Mouse (Mus musculus) limb, embryonic 12.5 days (tissue): ENCODE results near the gene Tenm2. TPM values are rescaled to one million over a fixed set of nuclear protein-coding genes. Genes with fewer than 3 reads are reported as not detected.

Experiments used
- ATAC-seq: fragments of 200-750 bp; cut with Nextera tagmentation; 2 replicates; pipeline ENCODE4 v1.8.0; 2017; ENCODE audit warnings: low read depth, moderate TSS enrichment; ENCODE audit not compliant: insufficient number of reproducible peaks, insufficient read depth, low FRiP score, low TSS enrichment
- H3K27ac ChIP-seq: fragments of 300-500 bp; sonication (generic); 2 replicates; pipeline ENCODE4 v1.5.1; 2016; ENCODE audit warnings: mild to moderate bottlenecking, moderate library complexity
- H3K27me3 ChIP-seq: fragments of 300-500 bp; sonication (generic); 2 replicates; pipeline ENCODE4 v1.6.1; 2016; ENCODE audit warnings: mild to moderate bottlenecking, moderate library complexity
- H3K36me3 ChIP-seq: fragments of 300-500 bp; sonication (generic); 2 replicates; pipeline ENCODE4 v1.6.1; 2016; ENCODE audit warnings: mild to moderate bottlenecking, moderate library complexity
- H3K4me1 ChIP-seq: fragments of 300-500 bp; sonication (generic); replicated peaks from 2 replicates; pipeline ENCODE4 v1.6.1; 2016
- H3K4me2 ChIP-seq: fragments of 300-500 bp; sonication (generic); 2 replicates; pipeline ENCODE4 v1.6.1; 2016; ENCODE audit warnings: mild to moderate bottlenecking, moderate library complexity
- H3K4me3 ChIP-seq: fragments of 300-500 bp; sonication (generic); replicated peaks from 2 replicates; pipeline ENCODE4 v1.5.1; 2016; ENCODE audit warnings: mild to moderate bottlenecking
- H3K9ac ChIP-seq: fragments of 300-500 bp; sonication (generic); replicated peaks from 2 replicates; pipeline ENCODE4 v1.6.1; 2016; ENCODE audit warnings: mild to moderate bottlenecking, moderate library complexity
- H3K9me3 ChIP-seq: fragments of 300-500 bp; sonication (generic); 2 replicates; pipeline ENCODE4 v1.6.1; 2016; ENCODE audit warnings: mild to moderate bottlenecking, moderate library complexity
- WGBS: fragments of 180-500 bp; shearing (Covaris S2); methylation state at CpG from one replicate; pipeline ENCODE4 v1.1.7; 2016; 5-methylcytosine and 5-hydroxymethylcytosine counted together
- polyA plus RNA-seq: library from polyadenylated mRNA; unstranded; fragments of >200 nt; fragmentation: Nextera tagmentation; extraction: Ambion mirVana; gene quantifications from 2 replicates; pipeline ENCODE4 v1.2.1, GENCODE M21; 2016

Gene Tenm2
- polyA plus RNA-seq, 1 experiment from 2014 or later = 0.94 TPM

- Histone ChIP-seq H3K4me2 (no peak overlapping the region), H3K9me3 (no peaks in the 10 kb centered on the region), H3K4me3 (no peak overlapping the region), H3K9ac (no peak overlapping the region), H3K36me3 (no peaks in the 10 kb centered on the region), H3K4me1 (peaks cover 15% of the 10 kb centered on the region), H3K27ac (no peak overlapping the region), H3K27me3 (no peaks in the 10 kb centered on the region)
- 53% methylated on average over 8 of the region's 8 CpGs for WGBS
- no peak for ATAC-seq
Observed at GRCm38 (mm10) chr11:36121410-36121929, 1114.3 kb downstream of the Tenm2 start.

DNA sequence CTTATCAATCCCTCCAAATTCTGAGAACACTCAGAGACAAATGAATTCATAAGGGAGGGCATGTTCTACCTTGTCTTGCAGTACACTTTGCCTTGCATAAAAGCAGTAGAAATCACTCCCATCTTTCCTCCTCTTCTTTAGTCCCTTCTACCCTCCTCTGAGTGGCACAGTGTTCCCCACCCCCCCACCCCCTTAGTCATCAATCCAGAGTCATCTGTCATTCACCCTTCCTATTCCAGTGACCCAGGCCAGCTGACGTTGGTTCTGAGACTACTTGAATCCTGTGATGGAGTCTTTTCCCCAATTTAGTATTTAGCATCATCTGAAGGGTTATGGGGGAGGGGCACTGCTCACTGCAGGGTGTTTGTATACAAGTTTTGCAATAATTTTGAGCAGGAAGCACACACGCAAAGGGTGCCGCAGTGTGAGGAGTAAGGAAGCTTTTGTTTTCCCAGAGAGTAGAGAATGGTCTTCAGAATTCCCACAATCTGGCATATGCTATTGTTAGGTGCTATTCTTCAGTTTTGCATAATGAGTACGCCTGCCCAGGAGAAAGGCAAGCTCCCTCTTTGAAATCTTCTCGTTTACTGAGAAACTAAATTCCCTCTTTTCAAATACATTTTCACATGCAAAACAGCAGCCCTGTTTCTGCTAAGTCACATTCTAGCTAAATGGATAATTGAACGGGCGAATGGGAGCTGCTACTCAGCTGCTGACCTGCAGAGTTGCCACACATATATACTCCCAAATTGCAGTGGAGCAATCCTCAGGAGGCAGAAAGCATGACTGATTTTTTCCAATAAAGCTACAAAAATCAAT is 1115.0 kb downstream of the Tenm2 start:
- Histone ChIP-seq H3K9me3 (no peaks in the 10 kb centered on the region), H3K4me3 (no peak overlapping the region), H3K27me3 (no peaks in the 10 kb centered on the region), H3K4me2 (no peak overlapping the region), H3K27ac (no peak overlapping the region), H3K4me1 (peaks cover 16% of the 10 kb centered on the region), H3K9ac (no peak overlapping the region), H3K36me3 (no peaks in the 10 kb centered on the region)
- ATAC-seq = no peak
- 61% methylated on average over 7 of the region's 7 CpGs for WGBS

DNA sequence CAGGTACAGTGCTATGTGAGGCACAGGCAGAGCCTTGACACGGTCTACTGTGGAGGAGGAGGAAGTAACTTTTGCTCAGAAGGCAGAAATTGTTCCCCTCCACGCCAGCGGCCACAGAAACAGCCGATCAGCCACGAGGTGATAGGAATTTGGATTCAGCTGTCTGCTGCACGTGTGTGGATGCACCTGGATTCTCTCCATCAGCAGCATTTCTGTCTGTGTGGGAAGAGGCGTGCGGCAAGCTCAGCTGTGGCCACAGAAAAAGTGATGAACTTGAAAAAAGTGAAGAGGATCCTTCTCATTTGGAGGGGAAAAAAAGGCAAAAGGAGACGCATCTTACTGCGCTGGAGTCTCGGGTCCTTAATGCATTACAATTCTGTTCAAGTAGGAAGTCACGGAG is 1122.4 kb downstream of the Tenm2 start:
- H3K9ac ChIP-seq = no peak overlapping the region
- no peaks in the 10 kb centered on the region for H3K9me3 ChIP-seq
- peaks cover 5% of the 10 kb centered on the region; the same call in 1 of the 2 replicates for H3K27me3 ChIP-seq
- H3K36me3 ChIP-seq = no peaks in the 10 kb centered on the region
- H3K4me1 ChIP-seq = peaks cover 26% of the 10 kb centered on the region; the same call in 1 of the 2 replicates
- no peak overlapping the region for H3K4me2 ChIP-seq
- no peak for ATAC-seq
- H3K4me3 ChIP-seq = no peak overlapping the region
- 81% methylated on average over 12 of the region's 12 CpGs for WGBS
- no peak overlapping the region for H3K27ac ChIP-seq

DNA sequence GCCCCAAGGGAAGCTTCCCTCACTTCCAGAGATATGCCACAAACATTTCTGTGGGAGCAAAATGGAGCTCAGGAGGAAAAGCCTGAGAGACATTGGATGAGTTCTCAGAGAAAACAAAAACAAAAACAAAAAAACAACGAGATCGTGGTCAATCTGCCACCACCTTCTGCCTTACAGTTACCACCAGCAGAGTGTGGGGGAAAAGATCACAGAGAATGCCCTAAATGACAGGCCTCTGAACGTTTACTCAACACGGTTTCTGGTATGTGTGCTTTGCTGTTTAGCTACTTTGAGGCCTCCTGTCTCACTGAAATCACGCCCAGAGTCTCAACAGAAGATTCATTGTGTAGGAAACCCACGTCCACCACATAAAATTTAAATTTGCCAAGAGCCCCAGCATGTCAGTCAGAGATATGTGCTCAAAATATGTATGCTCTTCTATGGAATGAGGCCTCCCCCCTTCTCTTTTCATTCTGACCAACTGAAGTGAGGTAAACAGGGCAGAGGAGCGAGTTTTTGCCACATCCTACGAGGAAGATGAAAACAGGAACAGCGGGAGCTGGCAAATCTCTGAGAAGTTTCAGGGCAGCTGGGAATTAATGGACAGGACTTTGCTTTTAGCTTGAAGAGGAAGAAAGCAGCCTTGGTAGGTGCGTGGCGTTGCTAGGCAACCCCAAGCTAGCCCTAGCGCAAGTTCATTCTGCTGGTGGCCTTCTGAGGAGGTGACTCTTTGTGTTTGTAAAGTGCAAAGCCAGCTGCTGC is 1126.6 kb downstream of the Tenm2 start:
- peaks cover 7% of the 10 kb centered on the region; the same call in 1 of the 2 replicates for H3K27me3 ChIP-seq
- no peaks in the 10 kb centered on the region for H3K9me3 ChIP-seq
- WGBS = 28% methylated on average over 12 of the region's 12 CpGs
- H3K4me3 ChIP-seq = no peak overlapping the region
- no peaks in the 10 kb centered on the region for H3K36me3 ChIP-seq
- ATAC-seq = no peak
- H3K4me2 ChIP-seq = no peak overlapping the region
- H3K9ac ChIP-seq = no peak overlapping the region
- H3K4me1 ChIP-seq = peaks cover 27% of the 10 kb centered on the region; the same call in 1 of the 2 replicates
- peak overlapping the region; percentile 67; the same call in 1 of the 2 replicates for H3K27ac ChIP-seq

- H3K4me2 ChIP-seq = no peak overlapping the region
- WGBS = 74% methylated on average over 6 of the region's 6 CpGs
- no peak overlapping the region for H3K27ac ChIP-seq
- H3K27me3 ChIP-seq = peaks cover 2% of the 10 kb centered on the region; the same call in 1 of the 2 replicates
- no peak for ATAC-seq
- H3K4me1 ChIP-seq = peaks cover 27% of the 10 kb centered on the region; the same call in 1 of the 2 replicates
- no peaks in the 10 kb centered on the region for H3K36me3 ChIP-seq
- no peak overlapping the region for H3K9ac ChIP-seq
- no peaks in the 10 kb centered on the region for H3K9me3 ChIP-seq
- no peak overlapping the region for H3K4me3 ChIP-seq
Observed at GRCm38 (mm10) chr11:36107840-36108239, 1127.9 kb downstream of the Tenm2 start.

DNA sequence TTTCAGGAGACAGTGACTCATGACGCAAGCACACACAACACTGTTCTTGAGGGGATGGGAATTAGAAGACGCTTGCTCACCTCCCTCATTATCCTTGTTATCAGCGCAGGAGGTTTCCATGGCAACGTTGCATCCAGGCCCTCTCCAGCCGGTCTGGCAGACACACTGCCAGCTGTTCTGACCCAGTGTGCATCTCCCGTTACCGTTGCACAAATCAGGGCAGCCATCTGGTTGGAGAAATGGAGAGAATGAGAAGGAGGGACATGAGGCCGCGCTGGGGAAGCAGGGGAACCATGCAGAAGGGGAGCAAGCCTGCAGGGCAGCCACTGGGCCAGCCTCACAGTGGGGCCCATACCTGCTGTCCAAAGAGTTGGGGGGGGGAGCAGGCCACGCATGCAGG is 1129.1 kb downstream of the Tenm2 start:
- ATAC-seq = no peak
- Histone ChIP-seq H3K4me1 (peaks cover 24% of the 10 kb centered on the region; the same call in 1 of the 2 replicates), H3K27me3 (peaks cover 2% of the 10 kb centered on the region; the same call in 1 of the 2 replicates)

GRCm38 (mm10) chr11:36103556-36103955 is 1132.2 kb downstream of the Tenm2 start:
- H3K27ac ChIP-seq = no peak overlapping the region
- peaks cover 11% of the 10 kb centered on the region; the same call in 1 of the 2 replicates for H3K4me1 ChIP-seq
- no peak for ATAC-seq
- no peaks in the 10 kb centered on the region for H3K9me3 ChIP-seq
- H3K9ac ChIP-seq = no peak overlapping the region
- 69% methylated on average over 6 of the region's 6 CpGs for WGBS
- H3K4me3 ChIP-seq = no peak overlapping the region
- H3K4me2 ChIP-seq = no peak overlapping the region
- H3K27me3 ChIP-seq = peaks cover 2% of the 10 kb centered on the region; the same call in 1 of the 2 replicates
- no peaks in the 10 kb centered on the region for H3K36me3 ChIP-seq

More for the DNA sequence above, 1129.1 kb downstream of the Tenm2 start:
- H3K9me3 ChIP-seq = no peaks in the 10 kb centered on the region
- no peak overlapping the region for H3K9ac ChIP-seq
- no peak overlapping the region for H3K4me3 ChIP-seq
- 40% methylated on average over 10 of the region's 10 CpGs for WGBS
- H3K4me2 ChIP-seq = no peak overlapping the region
- H3K27ac ChIP-seq = no peak overlapping the region
- no peaks in the 10 kb centered on the region for H3K36me3 ChIP-seq

DNA sequence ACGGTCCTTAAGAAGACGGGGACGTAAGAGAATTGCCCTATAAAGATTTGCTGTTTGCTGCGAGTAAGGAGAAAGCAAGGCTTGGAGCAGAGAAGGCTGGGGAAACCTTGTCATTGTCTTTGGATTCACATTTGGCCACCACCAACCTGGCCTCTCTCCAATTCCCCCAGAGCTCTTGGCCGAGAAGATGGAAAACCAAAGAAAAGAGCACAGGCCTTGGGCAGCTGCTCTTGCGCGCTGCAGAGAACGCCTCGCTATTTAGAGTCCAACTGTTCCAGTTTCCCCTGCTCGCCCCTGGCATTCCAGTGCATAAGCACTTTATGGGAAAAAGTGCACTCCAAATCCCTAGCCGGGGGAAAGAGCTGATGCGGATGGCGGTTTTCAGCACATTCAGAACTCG is 1139.5 kb downstream of the Tenm2 start:
- H3K4me1 ChIP-seq = no peaks in the 10 kb centered on the region
- 76% methylated on average over 14 of the region's 14 CpGs for WGBS
- no peak for ATAC-seq
- no peak overlapping the region for H3K4me2 ChIP-seq
- no peaks in the 10 kb centered on the region for H3K9me3 ChIP-seq
- H3K4me3 ChIP-seq = no peak overlapping the region
- no peaks in the 10 kb centered on the region for H3K27me3 ChIP-seq
- H3K36me3 ChIP-seq = no peaks in the 10 kb centered on the region
- no peak overlapping the region for H3K9ac ChIP-seq
- no peak overlapping the region for H3K27ac ChIP-seq

GRCm38 (mm10) chr11:36090210-36090609 is 1145.6 kb downstream of the Tenm2 start:
- Histone ChIP-seq H3K27ac (no peak overlapping the region), H3K4me3 (no peak overlapping the region), H3K9ac (no peak overlapping the region), H3K36me3 (no peaks in the 10 kb centered on the region), H3K4me1 (no peaks in the 10 kb centered on the region), H3K9me3 (no peaks in the 10 kb centered on the region), H3K4me2 (no peak overlapping the region), H3K27me3 (no peaks in the 10 kb centered on the region)
- WGBS = 7% methylated on average over 3 of the region's 3 CpGs
- no peak for ATAC-seq

- Histone ChIP-seq H3K9me3 (no peaks in the 10 kb centered on the region), H3K36me3 (no peaks in the 10 kb centered on the region), H3K4me2 (no peak overlapping the region), H3K4me1 (peaks cover 11% of the 10 kb centered on the region), H3K27me3 (peaks cover 12% of the 10 kb centered on the region; the same call in 1 of the 2 replicates), H3K4me3 (no peak overlapping the region), H3K27ac (no peak overlapping the region), H3K9ac (no peak overlapping the region)
- WGBS = 31% methylated on average over 10 of the region's 10 CpGs
- ATAC-seq = no peak
Observed at GRCm38 (mm10) chr11:36081399-36082053, 1154.2 kb downstream of the Tenm2 start.

DNA sequence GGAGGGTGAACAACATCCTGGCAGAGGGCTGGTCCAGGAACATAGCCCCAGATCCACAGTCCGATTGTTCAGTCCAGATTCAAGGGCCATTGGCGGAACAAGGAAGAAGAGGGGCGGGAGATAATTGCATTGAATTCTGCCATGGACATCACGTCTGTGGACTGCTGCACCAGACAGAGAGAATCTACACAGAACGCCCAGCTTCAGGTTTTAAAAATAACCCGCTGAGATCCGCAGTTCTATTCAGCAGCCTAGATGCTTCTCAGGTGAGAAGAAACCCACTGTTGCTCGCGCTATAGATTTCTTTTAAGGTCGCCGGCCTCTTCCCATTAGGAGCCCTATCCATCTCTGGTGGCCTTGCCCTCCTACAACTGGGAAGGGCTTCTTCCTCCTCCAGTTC is 1155.0 kb downstream of the Tenm2 start:
- no peaks in the 10 kb centered on the region for H3K36me3 ChIP-seq
- no peak overlapping the region for H3K4me2 ChIP-seq
- no peak overlapping the region for H3K9ac ChIP-seq
- no peak for ATAC-seq
- peaks cover 11% of the 10 kb centered on the region for H3K4me1 ChIP-seq
- H3K27ac ChIP-seq = no peak overlapping the region
- 66% methylated on average over 11 of the region's 11 CpGs for WGBS
- H3K27me3 ChIP-seq = peaks cover 12% of the 10 kb centered on the region; the same call in 1 of the 2 replicates
- H3K4me3 ChIP-seq = no peak overlapping the region
- H3K9me3 ChIP-seq = no peaks in the 10 kb centered on the region
